Mouse (Mus musculus) layer of hippocampus, postnatal 25 days (tissue): ENCODE results near the gene Mmp19. TPM values are rescaled to one million over a fixed set of nuclear protein-coding genes. Genes with fewer than 3 reads are reported as not detected.

Experiments
- DNase-seq, 2 experiments: peaks; one replicate each; pipeline ENCODE4 v3.0.0; 2022; ENCODE audit warnings: mixed read lengths in 2 of 2, low spot score in 1 of 2; ENCODE audit errors: extremely low spot score in 1 of 2
- total RNA-seq, 2 experiments: library from RNA; stranded (reverse); gene quantifications; 2 replicates each; pipeline ENCODE4 v1.2.3; 2021

The Mmp19 gene
- under 1 TPM; 0.54 to 0.81 TPM for total RNA-seq

- DNase-seq, result no peak
Measured at GRCm38 (mm10) chr10:128790398-128791124, at the start of gene Mmp19. Mmp19 (plus strand) TSS chr10:128790910.

GRCm38 (mm10) chr10:128742616-128743015, 48.1 kb upstream of the Mmp19 start:
- no peak for DNase-seq

GRCm38 (mm10) chr10:128743235-128743634, 47.5 kb upstream of the Mmp19 start:
- no peak for DNase-seq

- DNase-seq, result peak; percentile 37 to 38
Measured at GRCm38 (mm10) chr10:128743791-128744191, 46.9 kb upstream of the Mmp19 start.

- no peak for DNase-seq
Measured at GRCm38 (mm10) chr10:128744211-128744610, 46.5 kb upstream of the Mmp19 start.

- DNase-seq, result no peak
Measured at GRCm38 (mm10) chr10:128744680-128745601, 45.8 kb upstream of the Mmp19 start, which contains the start of gene Dgka. Dgka (minus strand) TSS chr10:128744855.

GRCm38 (mm10) chr10:128745946-128746613, 44.6 kb upstream of the Mmp19 start:
- DNase-seq, result no peak

- DNase-seq, result no peak
Measured at GRCm38 (mm10) chr10:128746972-128747645, 43.6 kb upstream of the Mmp19 start.

- peak; percentile 42 to 43 for DNase-seq
Measured at GRCm38 (mm10) chr10:128747646-128748251, 43.0 kb upstream of the Mmp19 start, which contains the start of gene Pym1. Pym1 (plus strand) TSS chr10:128747889.

GRCm38 (mm10) chr10:128748252-128748864, 42.4 kb upstream of the Mmp19 start:
- peak; percentile 64 to 72 for DNase-seq

- DNase-seq, result no peak
Measured at GRCm38 (mm10) chr10:128772895-128773294, 17.8 kb upstream of the Mmp19 start.

GRCm38 (mm10) chr10:128773685-128774084, 17.0 kb upstream of the Mmp19 start:
- no peak for DNase-seq

GRCm38 (mm10) chr10:128778441-128778840, 12.3 kb upstream of the Mmp19 start:
- no peak for DNase-seq

- no peak for DNase-seq
Measured at GRCm38 (mm10) chr10:128779011-128779795, 11.5 kb upstream of the Mmp19 start.

GRCm38 (mm10) chr10:128780200-128780599, 10.5 kb upstream of the Mmp19 start:
- no peak for DNase-seq

- no peak for DNase-seq
Measured at GRCm38 (mm10) chr10:128792041-128792440, 1.3 kb downstream of the Mmp19 start.

- no peak for DNase-seq
Measured at GRCm38 (mm10) chr10:128793258-128793657, 2.5 kb downstream of the Mmp19 start.

GRCm38 (mm10) chr10:128794391-128794790, 3.7 kb downstream of the Mmp19 start:
- DNase-seq, result no peak
